Mouse (Mus musculus) CH12.LX (cell line): Measurements from ENCODE around the gene Sidt2. TPM values are rescaled to one million over a fixed set of nuclear protein-coding genes. Genes with fewer than 3 reads are reported as not detected.

Experiments used
- DNase-seq: peaks from one replicate; pipeline ENCODE4 v3.0.0-alpha.2; 2013; ENCODE audit errors: extremely low read depth
- H3K27ac ChIP-seq: 2 replicates; pipeline ENCODE4 v1.5.1; 2012; ENCODE audit warnings: low read depth, mild to moderate bottlenecking, control low read depth, moderate library complexity; ENCODE audit not compliant: insufficient read depth
- H3K27me3 ChIP-seq: replicated peaks from 2 replicates; pipeline ENCODE3; 2012; ENCODE audit warnings: inconsistent platforms
- H3K36me3 ChIP-seq, 2 experiments: replicated peaks in 1 of 2; 2 replicates each; pipeline versions ENCODE3 to v1.6.1; 2012; ENCODE audit warnings: inconsistent platforms in 1 of 2, low read length in 1 of 2, mild to moderate bottlenecking in 1 of 2, mixed read lengths in 1 of 2, moderate library complexity in 1 of 2; ENCODE audit not compliant: control insufficient read depth in 1 of 2, insufficient read depth in 1 of 2
- H3K4me1 ChIP-seq, 2 experiments: 2 replicates each; pipeline ENCODE4 v1.6.1; 2012; ENCODE audit warnings: inconsistent platforms in 1 of 2, moderate library complexity in 1 of 2; ENCODE audit not compliant: insufficient read depth in 2 of 2, control insufficient read depth in 1 of 2
- H3K4me2 ChIP-seq: 2 replicates; pipeline ENCODE4 v1.6.1; 2012; ENCODE audit warnings: low read depth, mild to moderate bottlenecking, control low read depth; ENCODE audit not compliant: poor library complexity, insufficient read depth, severe bottlenecking
- H3K4me3 ChIP-seq, 3 experiments: fragments of 150-350 bp in 1 of 3; sonication (generic) in 1 of 3; replicated peaks in 1 of 3; 2 replicates each; pipeline versions ENCODE3 to v1.5.1; 2011 to 2012; ENCODE audit warnings: low read depth in 2 of 3, low read length in 2 of 3, mild to moderate bottlenecking in 2 of 3, moderate library complexity in 2 of 3, control low read depth in 1 of 3, improper control_type of control experiment in 1 of 3, inconsistent platforms in 1 of 3, mixed read lengths in 1 of 3; ENCODE audit not compliant: poor library complexity in 1 of 3
- H3K79me2 ChIP-seq: replicated peaks from 2 replicates; pipeline ENCODE4 v1.6.1; 2012; ENCODE audit warnings: mild to moderate bottlenecking, moderate library complexity; ENCODE audit not compliant: control insufficient read depth, poor library complexity, insufficient read depth, severe bottlenecking; ENCODE audit errors: extremely low read depth
- H3K9ac ChIP-seq: 2 replicates; pipeline ENCODE4 v1.6.1; 2012; ENCODE audit warnings: low read depth, mild to moderate bottlenecking, control low read depth, moderate library complexity; ENCODE audit not compliant: insufficient read depth
- H3K9me3 ChIP-seq: replicated peaks from 2 replicates; pipeline ENCODE3; 2012; ENCODE audit warnings: low read length, inconsistent platforms, mixed read lengths
- BHLHE40 ChIP-seq: IDR thresholded peaks from 2 replicates; pipeline ENCODE4 v1.6.1; 2011; ENCODE audit warnings: mild to moderate bottlenecking, low read depth, low read length, improper control_type of control experiment
- CHD1 ChIP-seq: IDR thresholded peaks from 2 replicates; pipeline ENCODE4 v1.6.1; 2012; ENCODE audit warnings: low read depth, low read length, improper control_type of control experiment, inconsistent platforms
- CHD2 ChIP-seq: IDR thresholded peaks from 2 replicates; pipeline ENCODE4 v1.6.1; 2011; ENCODE audit warnings: low read length, improper control_type of control experiment
- CTCF ChIP-seq, 2 experiments: IDR thresholded peaks in 1 of 2; conservative IDR thresholded peaks in 1 of 2; 2 replicates each; pipeline ENCODE4 v1.5.1; 2011 to 2012; ENCODE audit warnings: low read depth in 2 of 2, low read length in 2 of 2, improper control_type of control experiment in 1 of 2, inconsistent platforms in 1 of 2, mild to moderate bottlenecking in 1 of 2, moderate library complexity in 1 of 2
- E2F4 ChIP-seq: IDR thresholded peaks from 2 replicates; pipeline ENCODE4 v1.6.1; 2011; ENCODE audit warnings: low read depth, low read length, improper control_type of control experiment; ENCODE audit not compliant: insufficient replicate concordance
- ELF1 ChIP-seq: IDR thresholded peaks from 2 replicates; pipeline ENCODE4 v1.6.1; 2014; ENCODE audit warnings: low read depth, mild to moderate bottlenecking, inconsistent platforms, low read length, improper control_type of control experiment
- EP300 ChIP-seq: IDR thresholded peaks from 2 replicates; pipeline ENCODE4 v1.6.1; 2011; ENCODE audit warnings: low read length, improper control_type of control experiment
- GABPA ChIP-seq: IDR thresholded peaks from 2 replicates; pipeline ENCODE4 v1.6.1; 2012; ENCODE audit warnings: low read depth, low read length, improper control_type of control experiment, inconsistent platforms; ENCODE audit not compliant: insufficient replicate concordance
- IRF4 ChIP-seq: IDR thresholded peaks from 2 replicates; pipeline ENCODE4 v1.6.1; 2014; ENCODE audit warnings: low read depth, mild to moderate bottlenecking, inconsistent platforms, low read length, improper control_type of control experiment
- JUN ChIP-seq: IDR thresholded peaks from 2 replicates; pipeline ENCODE4 v1.6.1; 2011; ENCODE audit warnings: low read depth, mild to moderate bottlenecking, low read length, improper control_type of control experiment, moderate library complexity; ENCODE audit not compliant: insufficient read depth
- JUND ChIP-seq: conservative IDR thresholded peaks from 2 replicates; pipeline ENCODE4 v1.6.1; 2011; ENCODE audit warnings: low read depth, low read length, improper control_type of control experiment
- KAT2A ChIP-seq: IDR thresholded peaks from 2 replicates; pipeline ENCODE4 v1.6.1; 2012; ENCODE audit warnings: low read length, improper control_type of control experiment, inconsistent platforms; ENCODE audit not compliant: insufficient replicate concordance
- MAFK ChIP-seq: IDR thresholded peaks from 2 replicates; pipeline ENCODE4 v1.6.1; 2011; ENCODE audit warnings: low read length, improper control_type of control experiment; ENCODE audit not compliant: insufficient replicate concordance
- MEF2A ChIP-seq: IDR thresholded peaks from 2 replicates; pipeline ENCODE4 v1.6.1; 2014; ENCODE audit warnings: low read depth, mild to moderate bottlenecking, inconsistent platforms, low read length, improper control_type of control experiment, borderline replicate concordance
- MXI1 ChIP-seq: IDR thresholded peaks from 2 replicates; pipeline ENCODE4 v1.6.1; 2011; ENCODE audit warnings: mild to moderate bottlenecking, low read depth, low read length, improper control_type of control experiment
- MYC ChIP-seq: IDR thresholded peaks from 2 replicates; pipeline ENCODE4 v1.6.1; 2011; ENCODE audit warnings: low read depth, mild to moderate bottlenecking, improper control_type of control experiment, low read length
- NELFE ChIP-seq: IDR thresholded peaks from 2 replicates; pipeline ENCODE4 v1.6.1; 2011; ENCODE audit warnings: low read depth, low read length, improper control_type of control experiment
- POLR2A ChIP-seq: IDR thresholded peaks from 2 replicates; pipeline ENCODE4 v1.6.1; 2011; ENCODE audit warnings: low read depth, mild to moderate bottlenecking, improper control_type of control experiment, low read length
- POLR2AphosphoS2 ChIP-seq: IDR thresholded peaks from 2 replicates; pipeline ENCODE4 v1.6.1; 2011; ENCODE audit warnings: low read depth, low read length, improper control_type of control experiment
- RAD21 ChIP-seq: IDR thresholded peaks from 2 replicates; pipeline ENCODE4 v1.6.1; 2011; ENCODE audit warnings: low read depth, mild to moderate bottlenecking, low read length, improper control_type of control experiment, moderate library complexity
- RCOR1 ChIP-seq: conservative IDR thresholded peaks from 2 replicates; pipeline ENCODE4 v1.6.1; 2012; ENCODE audit warnings: low read depth, mild to moderate bottlenecking, inconsistent platforms, low read length, improper control_type of control experiment
- SIN3A ChIP-seq: IDR thresholded peaks from 2 replicates; pipeline ENCODE4 v1.6.1; 2012; ENCODE audit warnings: low read length, improper control_type of control experiment, inconsistent platforms
- SMC3 ChIP-seq: IDR thresholded peaks from 2 replicates; pipeline ENCODE4 v1.6.1; 2011; ENCODE audit warnings: low read depth, low read length, improper control_type of control experiment
- TBP ChIP-seq: conservative IDR thresholded peaks from 2 replicates; pipeline ENCODE4 v1.6.1; 2011; ENCODE audit warnings: low read depth, low read length, improper control_type of control experiment
- TCF12 ChIP-seq: IDR thresholded peaks from 2 replicates; pipeline ENCODE4 v1.6.1; 2014; ENCODE audit warnings: low read depth, mild to moderate bottlenecking, inconsistent platforms, low read length, improper control_type of control experiment
- UBTF ChIP-seq: IDR thresholded peaks from 2 replicates; pipeline ENCODE4 v1.6.1; 2012; ENCODE audit warnings: low read depth, mild to moderate bottlenecking, inconsistent platforms, low read length, improper control_type of control experiment, moderate library complexity
- ZKSCAN1 ChIP-seq: IDR thresholded peaks from 2 replicates; pipeline ENCODE4 v1.6.1; 2012; ENCODE audit warnings: low read depth, inconsistent platforms, low read length, improper control_type of control experiment, borderline replicate concordance
- dilution Hi-C: fragments of 300-500 bp; cut with MboI; formaldehyde crosslinking; loops from 2 replicates; pipeline ENCODE4 v1.14.3; 2020; ENCODE audit warnings: low sequenced_read_pairs; ENCODE audit not compliant: extremely low pct_unique_long_range_greater_than_20kb, extremely low pct_ligation_motif_present
- in situ Hi-C: fragments of 300-500 bp; cut with MboI; formaldehyde crosslinking; loops from 3 replicates; pipeline ENCODE4 v1.14.3; 2019; ENCODE audit warnings: low sequenced_read_pairs, low pct_ligation_motif_present, low pct_unique_long_range_greater_than_20kb, mixed read lengths
- polyA plus RNA-seq: library from polyadenylated mRNA; unstranded; fragments of >175 nt; gene quantifications from 2 replicates; pipeline ENCODE4 v1.2.1, GENCODE M21; 2012; ENCODE audit warnings: low read depth; ENCODE audit not compliant: insufficient read length
- total RNA-seq, 2 experiments: library from RNA; depleted of rRNA; stranded (reverse); fragments of 300-350 nt in 1 of 2; fragments of >200 nt in 1 of 2; gene quantifications; 2 replicates each; pipeline ENCODE4 v1.2.3; 2012 to 2014

The Sidt2 gene
- total and polyA plus RNA-seq, 3 experiments: 38.9 to 143 (median 47.8) TPM

- no peak overlapping the region for H3K27ac ChIP-seq
- dilution Hi-C loops: no loop called here
- peak; percentile 61 for TF ChIP-seq RAD21
- no peak for TF ChIP-seq POLR2A
- peak; percentile 20 to 69; a peak in 3 of 4 replicates for TF ChIP-seq CTCF (conservative IDR thresholded peaks at IDR 0.05 in 1 of 2, IDR thresholded peaks at IDR 0.05 in 1 of 2; ENCODE audit: low read depth in 2 of 2, low read length in 2 of 2)
- TF ChIP-seq ZKSCAN1: no peak
- no peak for TF ChIP-seq IRF4
- TF ChIP-seq MYC: no peak
- TF ChIP-seq SIN3A: no peak
- TF ChIP-seq E2F4: no peak
- peak; percentile 42 for TF ChIP-seq SMC3
- H3K9ac ChIP-seq: no peak overlapping the region
- no peak overlapping the region for H3K4me2 ChIP-seq
- H3K4me1 ChIP-seq: peaks cover 0 to 17% of the 10 kb centered on the region in 2 experiments; a peak in 2 of 4 replicates
- H3K9me3 ChIP-seq: no peaks in the 10 kb centered on the region
- H3K27me3 ChIP-seq: no peaks in the 10 kb centered on the region
- H3K4me3 ChIP-seq: no peak overlapping the region
- in situ Hi-C loops: no loop called here
- H3K79me2 ChIP-seq: peaks cover 12% of the 10 kb centered on the region
- peak; percentile 33 for DNase-seq
- peaks cover 58 to 84% of the 10 kb centered on the region in 2 experiments for H3K36me3 ChIP-seq
These were observed 43.4 kb downstream of the Sidt2 start for GRCm38 (mm10) chr9:45911673-45912072.

GRCm38 (mm10) chr9:45910995-45911394 is 44.1 kb downstream of the Sidt2 start:
- no peak for TF ChIP-seq UBTF
- no peak for TF ChIP-seq TBP
- TF ChIP-seq EP300: no peak
- no peak for TF ChIP-seq MEF2A
- TF ChIP-seq JUND: no peak
- no peak for TF ChIP-seq CHD1
- no peak for TF ChIP-seq GABPA
- TF ChIP-seq NELFE: no peak
- TF ChIP-seq POLR2AphosphoS2: no peak
- TF ChIP-seq ELF1: no peak
- TF ChIP-seq RCOR1: no peak
- TF ChIP-seq BHLHE40: no peak
- TF ChIP-seq SIN3A: no peak
- TF ChIP-seq MXI1: no peak
- no peak for TF ChIP-seq TCF12
- TF ChIP-seq CHD2: no peak
- no peak for TF ChIP-seq MAFK
- no peak for TF ChIP-seq ZKSCAN1
- TF ChIP-seq KAT2A: no peak
- TF ChIP-seq JUN: no peak
- Histone ChIP-seq H3K4me1 (peaks cover 0 to 17% of the 10 kb centered on the region in 2 experiments; a peak in 2 of 4 replicates), H3K4me3 (no peak overlapping the region), H3K9me3 (no peaks in the 10 kb centered on the region), H3K27me3 (no peaks in the 10 kb centered on the region), H3K79me2 (peaks cover 12% of the 10 kb centered on the region), H3K27ac (no peak overlapping the region), H3K9ac (no peak overlapping the region), H3K4me2 (no peak overlapping the region), H3K36me3 (peaks cover 54 to 78% of the 10 kb centered on the region in 2 experiments)
- DNase-seq: no peak
- in situ Hi-C loops (no loop called here), dilution Hi-C loops (no loop called here)
